Mouse (Mus musculus): ENCODE data around the gene Ankrd65.

Gene Ankrd65

GRCm38 (mm10) chr4:155848434-155849095 lies 58.3 kb downstream of the Ankrd65 start:
- DNase-seq, result no peak

Measured in lung, adult 18-20 months (tissue).